Mouse (Mus musculus) gastrocnemius, postnatal 4 days (tissue): Measurements from ENCODE around the gene Slc29a3. TPM values are rescaled to one million over a fixed set of nuclear protein-coding genes. Genes with fewer than 3 reads are reported as not detected.
A peak's percentile ranks its signal among the peaks of the same experiment; 100 is the strongest.
"Not testable (repeated sequence)": the region's sequence is repeated elsewhere in the genome, so short reads cannot be mapped to it uniquely, and the experiment has no call there.

Experiments
- DNase-seq, 2 experiments: peaks; one replicate each; pipeline ENCODE4 v3.0.0; 2021 to 2022; ENCODE audit warnings: low spot score in 2 of 2, mixed read lengths in 2 of 2
- total RNA-seq, 2 experiments: library from RNA; stranded (reverse); gene quantifications; 2 replicates each; pipeline ENCODE4 v1.2.3; 2021

Slc29a3 gene
- total RNA-seq, 2 experiments from 2014 or later: 8.8 to 9.1 TPM

- no peak for DNase-seq
These were observed 20.9 kb downstream of the Slc29a3 start for GRCm38 (mm10) chr10:60731742-60732141.

GRCm38 (mm10) chr10:60727301-60727700, 25.3 kb downstream of the Slc29a3 start:
- DNase-seq: no peak

- DNase-seq: no peak
These were observed 25.7 kb downstream of the Slc29a3 start for GRCm38 (mm10) chr10:60726896-60727295.

GRCm38 (mm10) chr10:60724496-60724895, 28.1 kb downstream of the Slc29a3 start:
- DNase-seq: no peak

- no peak for DNase-seq
These were observed 29.2 kb downstream of the Slc29a3 start for GRCm38 (mm10) chr10:60723345-60723744.

DNA sequence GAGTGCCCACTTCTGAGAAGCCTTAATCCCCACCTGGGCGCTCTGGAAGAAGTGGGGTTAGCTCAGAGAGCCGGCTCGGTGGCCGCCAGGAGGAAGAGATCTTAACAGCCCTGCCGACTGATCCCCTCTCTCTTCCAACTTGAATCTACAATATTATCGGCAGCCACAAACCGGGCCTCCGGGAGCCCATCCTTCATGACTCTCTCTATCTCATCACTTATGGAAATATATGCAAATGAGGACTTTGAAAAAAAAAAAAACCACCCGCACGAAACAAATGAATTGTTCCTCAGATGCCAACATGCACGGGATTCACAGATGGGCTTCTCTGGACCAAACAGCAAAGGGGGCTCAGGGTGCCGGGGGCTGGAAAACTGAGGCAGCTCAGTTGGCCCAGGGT, 31.0 kb downstream of the Slc29a3 start:
- no peak for DNase-seq

- DNase-seq: no peak
These were observed 32.1 kb downstream of the Slc29a3 start for GRCm38 (mm10) chr10:60720461-60720860.

- DNase-seq: no peak
These were observed 34.1 kb downstream of the Slc29a3 start for GRCm38 (mm10) chr10:60718491-60718890.

DNA sequence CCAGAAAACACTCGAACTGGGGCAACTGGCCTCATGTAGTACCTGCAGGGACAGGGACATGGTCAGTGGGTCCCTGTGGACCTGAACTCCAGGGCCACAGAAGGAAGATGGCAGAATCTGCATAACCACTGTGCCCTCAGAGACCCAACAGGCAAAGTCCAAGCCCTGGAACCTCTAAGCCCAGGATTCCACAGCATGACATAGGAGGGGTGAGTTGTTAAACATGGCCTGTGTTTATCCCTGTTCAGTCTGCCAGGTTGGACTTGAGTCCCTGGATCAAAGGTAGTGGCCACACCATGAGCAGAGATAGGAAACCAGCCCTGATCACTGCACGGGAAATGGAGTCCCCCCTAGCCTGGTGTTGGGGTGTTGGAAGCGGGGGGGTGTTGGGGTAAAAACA, 36.1 kb downstream of the Slc29a3 start:
- DNase-seq: no peak

DNA sequence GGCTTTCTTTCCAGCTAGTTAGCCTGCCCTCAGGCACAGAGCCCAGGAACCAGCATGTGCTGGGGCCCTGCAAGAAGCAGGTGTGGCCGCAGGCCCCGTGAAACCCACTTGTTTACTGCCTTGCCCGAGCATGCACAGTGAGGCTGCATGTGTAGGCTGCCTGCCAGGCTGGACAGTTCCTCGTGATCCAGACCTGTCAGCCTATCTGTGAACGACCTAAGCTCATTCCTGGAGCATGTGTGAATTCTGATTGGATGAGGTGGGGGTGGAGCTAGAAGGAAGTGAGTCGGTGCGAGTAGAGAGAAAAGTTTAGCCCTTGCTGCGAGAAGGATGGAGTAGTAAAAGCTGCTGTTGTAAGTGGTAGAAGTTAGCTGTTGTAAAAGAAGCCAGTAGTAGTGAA, 40.3 kb downstream of the Slc29a3 start:
- not testable (repeated sequence) for DNase-seq

GRCm38 (mm10) chr10:60708837-60709236, 43.8 kb downstream of the Slc29a3 start:
- DNase-seq: no peak

DNA sequence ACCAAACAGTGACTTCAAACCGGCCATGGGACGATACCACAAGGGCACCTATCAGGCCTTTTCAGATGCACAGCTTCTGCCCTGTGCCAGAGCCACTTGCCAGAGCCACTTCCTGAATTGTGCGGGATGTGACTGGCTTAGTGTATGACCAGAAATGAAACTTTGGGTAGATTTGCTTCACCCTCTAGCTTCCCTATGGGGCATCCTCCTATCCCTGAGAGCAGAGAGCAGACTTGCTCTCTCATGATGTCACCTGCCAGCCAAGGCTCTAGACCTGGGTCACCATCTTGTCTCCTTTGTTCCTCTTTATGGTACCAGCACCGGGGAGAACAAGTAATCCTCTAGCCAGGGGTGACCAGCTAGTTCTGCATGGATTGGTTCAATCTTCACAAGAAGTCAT, 46.3 kb downstream of the Slc29a3 start:
- no peak for DNase-seq

DNA sequence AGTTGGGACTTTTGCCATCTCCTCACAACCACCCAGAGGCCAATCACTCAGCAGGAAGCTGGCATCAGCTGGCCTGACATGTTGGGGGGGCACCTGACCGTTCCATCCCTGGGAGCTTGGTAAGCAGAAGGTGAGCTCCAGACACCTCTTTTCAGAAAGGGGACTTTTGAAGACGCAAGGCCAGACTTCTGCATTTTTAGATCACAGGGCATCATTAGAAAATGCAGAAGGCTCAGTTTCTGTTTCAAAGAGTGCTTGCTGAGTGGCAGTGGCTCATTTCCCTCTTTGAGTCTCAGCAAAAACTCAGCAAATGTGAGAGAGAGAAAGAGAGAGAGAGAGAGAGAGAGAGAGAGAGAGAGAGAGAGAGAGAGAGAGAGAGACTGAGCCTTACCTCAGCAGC, 47.5 kb downstream of the Slc29a3 start:
- DNase-seq: no peak

DNA sequence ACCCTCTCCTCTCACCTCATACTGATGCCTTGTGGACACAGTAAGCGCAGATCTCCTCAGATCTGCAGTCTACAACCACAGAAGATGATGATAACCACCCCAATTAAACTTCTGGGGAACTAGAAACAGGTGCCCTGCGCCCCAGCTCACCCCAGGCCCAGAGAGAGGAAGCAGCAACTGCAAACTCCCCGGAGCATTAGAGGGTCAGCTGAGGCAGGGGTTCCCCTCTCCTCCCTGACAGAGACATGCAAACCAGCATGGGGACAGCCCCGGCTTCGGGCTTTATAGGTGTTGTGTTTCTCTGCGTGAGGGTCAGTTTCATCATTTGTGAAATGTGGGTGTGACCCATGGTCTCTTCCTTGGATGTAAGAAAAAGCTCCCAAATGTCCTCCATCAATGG, 54.8 kb downstream of the Slc29a3 start:
- no peak for DNase-seq

- DNase-seq: peak in 1 of 2 experiments; percentile 48
These were observed 55.6 kb downstream of the Slc29a3 start for GRCm38 (mm10) chr10:60696975-60697374.

- DNase-seq: no peak
These were observed 56.2 kb downstream of the Slc29a3 start, which contains the start of gene Cdh23 for GRCm38 (mm10) chr10:60696390-60696789. Cdh23 (minus strand) TSS chr10:60696490.

DNA sequence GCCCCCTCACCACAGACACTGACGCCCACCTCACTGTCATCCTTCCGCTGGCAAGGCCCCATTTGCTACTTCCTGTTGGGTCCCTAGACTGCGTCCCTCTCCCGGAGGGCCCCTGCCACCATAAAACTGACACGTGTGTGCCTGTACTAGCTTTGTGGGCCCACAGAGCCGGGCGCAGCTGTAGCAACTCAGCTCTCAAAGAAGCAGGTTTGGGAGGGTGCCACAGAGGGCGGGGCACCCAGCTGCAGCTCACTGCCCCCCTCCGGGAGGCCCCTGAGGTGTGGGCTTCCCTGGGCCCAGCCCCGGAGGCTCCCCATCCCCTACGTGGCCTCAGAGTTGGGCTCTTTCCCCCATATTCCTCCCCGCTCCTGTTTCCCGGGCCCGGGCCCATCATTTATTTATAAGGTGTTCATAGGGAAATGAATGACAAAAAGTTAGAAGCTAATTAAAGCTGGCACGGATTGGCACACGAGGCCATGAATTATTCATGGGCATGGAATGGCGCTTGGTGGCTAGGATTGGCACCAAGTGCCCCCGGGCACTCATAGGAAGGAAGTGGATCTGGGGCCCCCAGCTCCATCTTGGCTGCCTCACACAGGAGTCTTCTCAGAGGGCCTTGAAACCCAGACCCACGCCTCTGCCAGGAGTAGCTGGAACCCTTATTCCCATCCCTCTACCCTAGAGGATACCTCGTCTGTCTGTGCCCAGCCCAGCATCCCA, 60.8 kb downstream of the Slc29a3 start:
- no peak for DNase-seq

DNA sequence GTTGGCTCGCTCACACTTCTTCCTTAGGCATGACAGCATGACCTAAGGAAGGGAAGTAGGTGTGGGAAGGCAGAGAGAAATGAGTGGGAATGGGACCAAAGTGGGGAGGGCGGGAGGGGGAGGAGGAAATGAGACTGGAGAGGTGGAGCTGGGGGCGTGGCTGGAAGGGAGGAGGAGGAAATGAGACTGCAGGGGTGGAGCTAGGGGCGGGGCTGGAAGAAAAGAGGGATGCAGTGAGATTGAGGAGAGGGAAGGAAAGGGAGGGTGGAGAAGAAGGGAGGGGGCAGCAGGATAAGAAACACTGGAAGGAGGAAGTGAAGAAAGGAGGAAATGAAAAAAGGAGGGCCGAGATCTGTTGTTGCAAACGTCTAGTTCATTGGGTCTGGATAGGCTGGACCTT, 61.6 kb downstream of the Slc29a3 start:
- no peak for DNase-seq

DNA sequence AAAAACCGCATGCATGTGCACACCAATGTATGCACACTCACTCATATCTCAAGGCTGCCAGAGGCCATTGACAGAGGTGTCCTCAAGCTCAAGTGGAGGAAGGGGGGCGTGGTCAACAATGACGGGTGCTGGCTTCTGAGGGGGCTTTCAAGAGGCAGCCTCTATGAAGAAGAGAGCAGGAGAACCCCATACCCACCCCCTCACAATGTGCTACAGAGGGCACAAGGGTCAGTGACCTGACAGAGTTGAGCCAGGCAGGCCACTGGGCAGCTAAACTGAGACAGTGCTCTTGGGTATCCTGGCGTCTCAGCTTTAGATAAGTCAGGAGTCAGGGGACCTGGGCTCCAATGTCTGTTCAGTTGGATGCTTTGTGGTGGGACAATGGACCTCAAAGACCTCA, 63.2 kb downstream of the Slc29a3 start:
- DNase-seq: no peak

- DNase-seq: peak; percentile 41 to 65
These were observed 65.4 kb downstream of the Slc29a3 start for GRCm38 (mm10) chr10:60687011-60687776.

DNA sequence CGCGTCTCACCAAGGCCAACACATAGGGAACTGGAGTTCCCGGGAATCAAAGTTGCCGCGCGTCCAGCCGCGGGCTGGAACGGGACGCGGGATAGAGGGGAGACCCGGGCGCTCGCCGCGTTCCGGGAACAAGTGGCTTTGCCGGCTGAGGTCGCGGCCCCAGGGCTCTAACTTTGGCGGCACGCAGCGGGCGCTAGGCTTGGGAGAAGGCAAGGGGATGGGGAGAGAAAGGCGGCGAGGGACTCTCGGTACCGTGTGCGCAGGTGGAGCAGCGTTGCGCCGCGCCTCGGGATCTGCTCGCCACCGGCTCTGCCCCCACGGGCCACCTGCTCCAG, 66.0 kb downstream of the Slc29a3 start:
- no peak for DNase-seq

DNA sequence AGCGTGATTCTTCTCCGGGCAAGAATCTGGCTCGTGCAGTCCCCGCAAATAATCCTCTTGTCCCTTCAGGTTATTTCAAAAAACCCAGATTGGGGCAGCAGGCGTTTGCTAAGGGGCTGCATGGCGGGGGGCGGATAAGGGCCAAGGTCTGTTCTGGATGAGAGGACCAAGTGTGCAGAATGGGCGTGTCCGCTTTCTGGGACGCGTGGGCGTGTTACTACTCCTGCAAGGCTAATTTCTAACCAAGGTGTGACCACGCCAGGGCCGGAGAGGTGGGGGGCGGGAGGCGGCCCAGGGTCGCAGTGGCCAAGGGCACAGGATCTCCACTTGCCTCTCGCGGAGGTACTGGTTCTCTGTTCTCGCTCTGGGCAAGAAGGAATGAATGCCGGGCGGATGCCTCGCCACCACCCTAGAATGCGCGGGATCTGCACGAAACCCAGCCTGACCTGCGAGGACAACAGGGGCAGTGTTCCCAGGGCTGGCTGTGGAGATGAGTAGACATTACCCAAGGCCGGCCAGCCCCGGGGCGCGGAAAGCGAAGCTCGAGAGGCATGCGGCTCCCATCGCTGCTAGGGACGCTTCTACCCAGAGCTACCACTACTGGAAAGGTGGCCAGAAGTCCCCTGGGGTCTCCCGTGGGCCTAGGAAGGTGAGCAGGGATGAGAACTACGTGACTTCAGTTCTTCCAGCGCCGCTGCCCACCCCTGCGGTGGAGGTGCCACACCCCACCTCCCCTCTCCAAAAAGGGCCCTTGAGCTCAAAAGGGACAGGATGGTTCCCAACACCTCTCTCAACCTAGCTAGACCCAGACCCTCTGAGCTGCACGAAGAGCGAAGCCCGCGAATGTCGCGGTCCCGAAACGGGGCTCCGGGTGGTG, 66.6 kb downstream of the Slc29a3 start:
- DNase-seq: no peak
